Mouse (Mus musculus) retina, adult 2 months (tissue): ENCODE measurements at regions not wholly inside any gene's neighbourhood (a gene's known extent, or its start where the extent isn't known, plus 50 kb on each side); places are given as distances from the start of the nearest gene placed in this dataset.
"Not testable (repeated sequence)": the region's sequence is repeated elsewhere in the genome, so short reads cannot be mapped to it uniquely, and the experiment has no call there.

Source experiments
- DNase-seq: peaks from one replicate; pipeline ENCODE4 v3.0.0-alpha.2; 2012; ENCODE audit warnings: low read depth, low spot score

GRCm38 (mm10) chr13:46038441-46039331, 73.9 kb upstream of the Atxn1 start:
- no peak for DNase-seq

GRCm38 (mm10) chr13:46032281-46032680, 67.5 kb upstream of the Atxn1 start:
- DNase-seq, result no peak

GRCm38 (mm10) chr13:46026018-46026417, 61.2 kb upstream of the Atxn1 start:
- no peak for DNase-seq

GRCm38 (mm10) chr13:46023630-46024041, 58.8 kb upstream of the Atxn1 start:
- no peak for DNase-seq

GRCm38 (mm10) chr13:46023187-46023586, 58.4 kb upstream of the Atxn1 start:
- no peak for DNase-seq

- no peak for DNase-seq
These were observed 56.4 kb upstream of the Atxn1 start for GRCm38 (mm10) chr13:46020945-46021835.

- DNase-seq, result no peak
These were observed 54.8 kb upstream of the Atxn1 start for GRCm38 (mm10) chr13:46019431-46020166.

- DNase-seq, result no peak
These were observed 54.2 kb upstream of the Atxn1 start for GRCm38 (mm10) chr13:46018903-46019430.

- DNase-seq, result no peak
These were observed 52.9 kb upstream of the Atxn1 start for GRCm38 (mm10) chr13:46017742-46018141.

- not testable (repeated sequence) for DNase-seq
These were observed 52.2 kb upstream of the Atxn1 start for GRCm38 (mm10) chr13:46017011-46017410.

- no peak for DNase-seq
These were observed 50.4 kb upstream of the Atxn1 start for GRCm38 (mm10) chr13:46015231-46015630.

GRCm38 (mm10) chr13:46014637-46015036, 49.8 kb upstream of the Atxn1 start:
- DNase-seq, result no peak
